Mouse (Mus musculus) midbrain, embryonic 13.5 days (tissue): ENCODE results near the gene Uimc1. TPM values are rescaled to one million over a fixed set of nuclear protein-coding genes. Genes with fewer than 3 reads are reported as not detected.

Experiments
- ATAC-seq: fragments of 200-750 bp; cut with Nextera tagmentation; 2 replicates; pipeline ENCODE4 v1.8.0; 2017; ENCODE audit warnings: mild to moderate bottlenecking, moderate TSS enrichment, moderate library complexity
- H3K27ac ChIP-seq: fragments of 300-500 bp; sonication (generic); 2 replicates; pipeline ENCODE4 v1.5.1; 2015; ENCODE audit warnings: inconsistent platforms, mild to moderate bottlenecking, moderate library complexity
- H3K27me3 ChIP-seq: fragments of 300-500 bp; sonication (generic); 2 replicates; pipeline ENCODE4 v1.6.1; 2015; ENCODE audit warnings: mild to moderate bottlenecking, inconsistent platforms
- H3K36me3 ChIP-seq: fragments of 300-500 bp; sonication (generic); 2 replicates; pipeline ENCODE4 v1.6.1; 2015; ENCODE audit warnings: mild to moderate bottlenecking, inconsistent platforms
- H3K4me1 ChIP-seq: fragments of 300-500 bp; sonication (generic); replicated peaks from 2 replicates; pipeline ENCODE4 v1.6.1; 2015; ENCODE audit warnings: inconsistent platforms
- H3K4me2 ChIP-seq: fragments of 300-500 bp; sonication (generic); replicated peaks from 2 replicates; pipeline ENCODE4 v1.6.1; 2015; ENCODE audit warnings: moderate library complexity, mild to moderate bottlenecking, inconsistent platforms
- H3K4me3 ChIP-seq: fragments of 300-500 bp; sonication (generic); replicated peaks from 2 replicates; pipeline ENCODE4 v1.5.1; 2015; ENCODE audit warnings: mild to moderate bottlenecking, inconsistent platforms
- H3K9ac ChIP-seq: fragments of 300-500 bp; sonication (generic); replicated peaks from 2 replicates; pipeline ENCODE4 v1.6.1; 2015; ENCODE audit warnings: mild to moderate bottlenecking, inconsistent platforms
- H3K9me3 ChIP-seq: fragments of 300-500 bp; sonication (generic); 2 replicates; pipeline ENCODE4 v1.6.1; 2016; ENCODE audit warnings: mild to moderate bottlenecking, inconsistent platforms
- WGBS: fragments of 180-500 bp; shearing (Covaris S2); methylation state at CpG from one replicate; pipeline ENCODE4 v1.1.7; 2015; 5-methylcytosine and 5-hydroxymethylcytosine counted together
- polyA plus RNA-seq: library from polyadenylated mRNA; unstranded; fragments of >200 nt; fragmentation: Nextera tagmentation; extraction: Ambion mirVana; gene quantifications from 2 replicates; pipeline ENCODE4 v1.2.1, GENCODE M21; 2015

Gene Uimc1
- polyA plus RNA-seq, 1 experiment from 2014 or later = 21.6 TPM

- H3K4me3 ChIP-seq = no peak overlapping the region
- H3K4me2 ChIP-seq = no peak overlapping the region
- H3K9ac ChIP-seq = 0 out of 2 replicates have a peak overlapping the region, but pooled peaks have one; percentile 0
- peaks cover 27% of the 10 kb centered on the region for H3K27me3 ChIP-seq
- no peaks in the 10 kb centered on the region for H3K9me3 ChIP-seq
- WGBS = 50% methylated on average over 9 of the region's 9 CpGs
- H3K4me1 ChIP-seq = peaks cover 21% of the 10 kb centered on the region
- H3K36me3 ChIP-seq = no peaks in the 10 kb centered on the region; the same call in 1 of the 2 replicates
- peak; percentile 40 for ATAC-seq
- 0 out of 2 replicates have a peak overlapping the region, but pooled peaks have one; percentile 25 for H3K27ac ChIP-seq
Measured at GRCm38 (mm10) chr13:54987405-54987804, 112.7 kb downstream of the Uimc1 start.

- WGBS = 59% methylated on average over 2 of the region's 2 CpGs
- peaks cover 37% of the 10 kb centered on the region for H3K27me3 ChIP-seq
- no peaks in the 10 kb centered on the region for H3K9me3 ChIP-seq
- ATAC-seq = no peak
- no peak overlapping the region for H3K4me3 ChIP-seq
- no peak overlapping the region for H3K4me2 ChIP-seq
- no peaks in the 10 kb centered on the region for H3K36me3 ChIP-seq
- H3K27ac ChIP-seq = no peak overlapping the region
- peaks cover 48% of the 10 kb centered on the region for H3K4me1 ChIP-seq
- no peak overlapping the region for H3K9ac ChIP-seq
Measured at GRCm38 (mm10) chr13:54983614-54984013, 116.5 kb downstream of the Uimc1 start.

- Histone ChIP-seq H3K4me1 (peaks cover 50% of the 10 kb centered on the region), H3K4me2 (no peak overlapping the region), H3K27ac (no peak overlapping the region), H3K27me3 (peaks cover 39% of the 10 kb centered on the region; the same call in 1 of the 2 replicates), H3K9ac (no peak overlapping the region), H3K36me3 (no peaks in the 10 kb centered on the region), H3K4me3 (no peak overlapping the region), H3K9me3 (no peaks in the 10 kb centered on the region)
- ATAC-seq = no peak
- WGBS = 88% methylated on average over 8 of the region's 8 CpGs
Measured at GRCm38 (mm10) chr13:54983001-54983400, 117.1 kb downstream of the Uimc1 start.

GRCm38 (mm10) chr13:54980957-54981356, 119.1 kb downstream of the Uimc1 start:
- Histone ChIP-seq H3K4me3 (no peak overlapping the region), H3K9ac (no peak overlapping the region), H3K9me3 (no peaks in the 10 kb centered on the region), H3K36me3 (no peaks in the 10 kb centered on the region), H3K27ac (no peak overlapping the region), H3K4me2 (no peak overlapping the region), H3K4me1 (peaks cover 52% of the 10 kb centered on the region), H3K27me3 (peaks cover 37% of the 10 kb centered on the region)
- ATAC-seq = peak; percentile 22; the same call in 1 of the 2 replicates
- 62% methylated on average over 12 of the region's 12 CpGs for WGBS

GRCm38 (mm10) chr13:54978804-54979203, 121.3 kb downstream of the Uimc1 start:
- WGBS = 39% methylated on average over 8 of the region's 8 CpGs
- ATAC-seq = no peak
- H3K9ac ChIP-seq = no peak overlapping the region; the same call in 1 of the 2 replicates
- no peak overlapping the region for H3K4me2 ChIP-seq
- H3K4me1 ChIP-seq = peaks cover 65% of the 10 kb centered on the region
- no peaks in the 10 kb centered on the region for H3K9me3 ChIP-seq
- no peak overlapping the region for H3K27ac ChIP-seq
- no peaks in the 10 kb centered on the region for H3K36me3 ChIP-seq
- peaks cover 36% of the 10 kb centered on the region for H3K27me3 ChIP-seq
- no peak overlapping the region for H3K4me3 ChIP-seq

Other genes with a start within 250 kb of the Uimc1 start
- 5.9 and 7.3 TPM in 2 replicates for gene Unc5a, start 150.9 kb downstream of the Uimc1 start, polyA plus RNA-seq
- 0.87 and 1.1 TPM in 2 replicates for gene Hk3, start 78.9 kb downstream of the Uimc1 start, polyA plus RNA-seq
- 26.6 and 27.5 TPM in 2 replicates for gene Zfp346, start 5.0 kb upstream of the Uimc1 start, polyA plus RNA-seq
- gene Gm17617, start 33.2 kb upstream of the Uimc1 start, polyA plus RNA-seq = not detected in 2 replicates
- gene Fgfr4, start 52.3 kb upstream of the Uimc1 start, polyA plus RNA-seq = 0.30 and 0.47 TPM in 2 replicates
- gene Nsd1, start 109.5 kb upstream of the Uimc1 start, polyA plus RNA-seq = 75.1 and 81.5 TPM in 2 replicates
- gene Prelid1, start 220.2 kb upstream of the Uimc1 start, polyA plus RNA-seq = 308 and 310 TPM in 2 replicates
- gene Rab24, start 221.6 kb upstream of the Uimc1 start, polyA plus RNA-seq = 99.5 and 108 TPM in 2 replicates
- gene Mxd3, start 229.5 kb upstream of the Uimc1 start, polyA plus RNA-seq = 18.4 and 19.9 TPM in 2 replicates